ENCODE assay signal across 9 mouse cellular contexts in genomic region chr1:134222122-134223055, GRCm38 (mm10). TPM values are rescaled to one million over a fixed set of nuclear protein-coding genes. Genes with fewer than 3 reads are reported as not detected.
A peak's percentile ranks its signal among the peaks of the same experiment; 100 is the strongest.
DNase-seq lines count a peak whose midpoint lies in the region; ATAC-seq and TF ChIP-seq lines count a peak whose summit lies in the region.
"Had no signal": no experiment of that assay in that cellular context is flagged by ENCODE, and none has a peak within 500 bp of the region (broad histone marks: within the 10 kb centered on the region; RNA-seq: fewer than 3 reads in every experiment).

No protein-coding gene starts in this region.

- no peaks in the 10 kb centered on the region for H3K36me3 ChIP-seq in liver, embryonic 11.5 days (ENCODE audit: control insufficient read depth, insufficient read depth, low read length)
- no peaks in the 10 kb centered on the region for H3K36me3 ChIP-seq in midbrain, embryonic 14.5 days (ENCODE audit: control insufficient read depth, insufficient read depth, low read length)

- intact Hi-C loops in heart, postnatal 25 days (cut with DNase I) = no loop called here

- H3K27ac ChIP-seq in liver, embryonic 11.5 days (ENCODE audit: low read depth, low read length) = no peak overlapping the region
- no peak overlapping the region for H3K27ac ChIP-seq in midbrain, embryonic 14.5 days (replicated peaks; ENCODE audit: low read depth, low read length)

- H3K9ac ChIP-seq in liver, embryonic 11.5 days (ENCODE audit: low read depth, low read length) = no peak overlapping the region
- H3K9ac ChIP-seq in midbrain, embryonic 14.5 days (replicated peaks; ENCODE audit: low read length) = no peak overlapping the region

- no peaks in the 10 kb centered on the region; the same call in 1 of the 2 replicates for H3K4me1 ChIP-seq in lung, adult 2 months (ENCODE audit: control insufficient read depth, insufficient read depth, low read length)
- peaks cover 3% of the 10 kb centered on the region; the same call in 1 of the 2 replicates for H3K4me1 ChIP-seq in liver, embryonic 11.5 days (replicated peaks; ENCODE audit: control insufficient read depth, insufficient read depth, low read length)
- no peaks in the 10 kb centered on the region for H3K4me1 ChIP-seq in midbrain, embryonic 14.5 days (ENCODE audit: control insufficient read depth, insufficient read depth, low read length)

- TF ChIP-seq CTCF in lung, adult 2 months (IDR thresholded peaks at IDR 0.05; ENCODE audit: insufficient read depth, low read length) = no peak

- DNase-seq in lung, adult 18-20 months = peak; percentile 67 to 80
- no peak for DNase-seq in lung, adult 2 months
- DNase-seq in heart, postnatal 25 days (ENCODE audit: low spot score) = peak; percentile 45
- DNase-seq in liver, embryonic 11.5 days (ENCODE audit: low spot score) = no peak
- DNase-seq in testis, postnatal 10 days (ENCODE audit: low spot score) = peak; percentile 79
- no peak for DNase-seq in cerebellum, postnatal 36 days
- no peak for DNase-seq in urinary bladder, postnatal 25 days (ENCODE audit: low spot score)
- no peak for DNase-seq in midbrain, embryonic 14.5 days

- no peak for TF ChIP-seq POLR2A in lung, adult 2 months (IDR thresholded peaks at IDR 0.05; ENCODE audit: borderline replicate concordance, extremely low read depth, low read depth, low read length)

- 36% methylated on average over 8 of the region's 8 CpGs for WGBS in lung, adult 2 months
- WGBS in liver, embryonic 11.5 days = 42% methylated on average over 8 of the region's 8 CpGs
- 69% methylated on average over 8 of the region's 8 CpGs for WGBS in midbrain, embryonic 14.5 days

- peaks cover 9% of the 10 kb centered on the region; the same call in 1 of the 2 replicates for H3K27me3 ChIP-seq in liver, embryonic 11.5 days (replicated peaks; ENCODE audit: control insufficient read depth, insufficient read depth, low read length)
- no peaks in the 10 kb centered on the region for H3K27me3 ChIP-seq in midbrain, embryonic 14.5 days (ENCODE audit: control insufficient read depth, insufficient read depth, low read length)

- H3K4me3 ChIP-seq in lung, adult 2 months (replicated peaks; ENCODE audit: extremely low read depth, low read depth, low read length) = no peak overlapping the region
- no peak overlapping the region for H3K4me3 ChIP-seq in liver, embryonic 11.5 days (ENCODE audit: low read depth, low read length)
- no peak overlapping the region for H3K4me3 ChIP-seq in midbrain, embryonic 14.5 days (replicated peaks; ENCODE audit: low read depth, low read length)

- H3K9me3 ChIP-seq in liver, embryonic 11.5 days (ENCODE audit: control insufficient read depth, low read length) = no peaks in the 10 kb centered on the region
- no peaks in the 10 kb centered on the region for H3K9me3 ChIP-seq in midbrain, embryonic 14.5 days (ENCODE audit: control insufficient read depth, low read length)

- ATAC-seq in liver, embryonic 11.5 days (replicated peaks; ENCODE audit: low FRiP score) = peak; percentile 45; the same call in 1 of the 2 replicates
- no peak for ATAC-seq in midbrain, embryonic 14.5 days (ENCODE audit: low FRiP score, low TSS enrichment)

- no peak overlapping the region for H3K4me2 ChIP-seq in liver, embryonic 11.5 days
- no peak overlapping the region for H3K4me2 ChIP-seq in midbrain, embryonic 14.5 days (ENCODE audit: low read length)

RNA-seq across cellular contexts. Expression of gene Adora1, which starts 12.8 kb away (rescaled TPM):
- 7.6 and 9.1 TPM in 2 replicates for polyA plus RNA-seq in lung, adult 2 months (2012; rRNA removed)
- total RNA-seq in heart, postnatal 25 days (2021) = 10 to 100 TPM; 15.5 to 20.5 TPM
- polyA plus RNA-seq in liver, embryonic 11.5 days (2014; fragmentation: Nextera tagmentation; extraction: Ambion mirVana) = 0.21 and 0.29 TPM in 2 replicates
- 7.3 and 10.6 TPM in 2 replicates for polyA plus RNA-seq in midbrain, embryonic 14.5 days (2014; fragmentation: Nextera tagmentation; extraction: Ambion mirVana)

RNA-seq across cellular contexts. Expression of gene Mybph, which starts 29.1 kb away (rescaled TPM):
- polyA plus RNA-seq in lung, adult 2 months (2012; rRNA removed) = 0.14 and 7.7 TPM in 2 replicates
- not detected for total RNA-seq in heart, postnatal 25 days (2021)
- polyA plus RNA-seq in liver, embryonic 11.5 days (2014; fragmentation: Nextera tagmentation; extraction: Ambion mirVana) = 0.36 and 0.71 TPM in 2 replicates
- 0.12 TPM in 1 of 2 replicates, not detected in the other for polyA plus RNA-seq in midbrain, embryonic 14.5 days (2014; fragmentation: Nextera tagmentation; extraction: Ambion mirVana)
- polyA plus RNA-seq: intestine, embryonic 14.5 days had no signal

RNA-seq across cellular contexts. Expression of gene Chil1, which starts 40.4 kb away (rescaled TPM):
- polyA plus RNA-seq in lung, adult 2 months (2012; rRNA removed) = 1,144 and 1,277 TPM in 2 replicates
- total RNA-seq in heart, postnatal 25 days (2021) = under 1 TPM; 0.34 to 0.92 TPM
- polyA plus RNA-seq in liver, embryonic 11.5 days (2014; fragmentation: Nextera tagmentation; extraction: Ambion mirVana) = 0.41 and 0.49 TPM in 2 replicates
- 3.6 and 3.7 TPM in 2 replicates for polyA plus RNA-seq in midbrain, embryonic 14.5 days (2014; fragmentation: Nextera tagmentation; extraction: Ambion mirVana)

Comparison
In these comparisons a context has a peak if more than half of its experiments do, and no peak if none do; other contexts are left out.
1. DNase-seq: peak in lung, adult 18-20 months (2 of 2), heart, postnatal 25 days (single experiment) and testis, postnatal 10 days (single experiment); none in lung, adult 2 months (single experiment), liver, embryonic 11.5 days (single experiment), cerebellum, postnatal 36 days (0 of 2), urinary bladder, postnatal 25 days (single experiment) and midbrain, embryonic 14.5 days (single experiment).
2. RNA of gene Chil1, which starts 40.4 kb away (polyA plus RNA-seq): 1,144 to 1,277 TPM in lung, adult 2 months; 3.6 to 3.7 TPM in midbrain, embryonic 14.5 days and 0.41 to 0.49 TPM in liver, embryonic 11.5 days; every median in the first group is over 100 times any median in the second.